Mouse (Mus musculus) CH12.LX (cell line): Measurements from ENCODE around the gene Eif3c.

Experiments
- CHD1 ChIP-seq: IDR thresholded peaks from 2 replicates; pipeline ENCODE4 v1.6.1; 2012; ENCODE audit warnings: low read depth, low read length, improper control_type of control experiment, inconsistent platforms
- GABPA ChIP-seq: IDR thresholded peaks from 2 replicates; pipeline ENCODE4 v1.6.1; 2012; ENCODE audit warnings: low read depth, low read length, improper control_type of control experiment, inconsistent platforms; ENCODE audit not compliant: insufficient replicate concordance
- IRF4 ChIP-seq: IDR thresholded peaks from 2 replicates; pipeline ENCODE4 v1.6.1; 2014; ENCODE audit warnings: low read depth, mild to moderate bottlenecking, inconsistent platforms, low read length, improper control_type of control experiment
- MYC ChIP-seq: IDR thresholded peaks from 2 replicates; pipeline ENCODE4 v1.6.1; 2011; ENCODE audit warnings: low read depth, mild to moderate bottlenecking, improper control_type of control experiment, low read length
- NRF1 ChIP-seq: IDR thresholded peaks from 2 replicates; pipeline ENCODE4 v1.6.1; 2014; ENCODE audit warnings: low read depth, mild to moderate bottlenecking, inconsistent platforms, low read length, improper control_type of control experiment, moderate library complexity
- POLR2A ChIP-seq: IDR thresholded peaks from 2 replicates; pipeline ENCODE4 v1.6.1; 2011; ENCODE audit warnings: low read depth, mild to moderate bottlenecking, improper control_type of control experiment, low read length
- POLR2AphosphoS2 ChIP-seq: IDR thresholded peaks from 2 replicates; pipeline ENCODE4 v1.6.1; 2011; ENCODE audit warnings: low read depth, low read length, improper control_type of control experiment
- RCOR1 ChIP-seq: conservative IDR thresholded peaks from 2 replicates; pipeline ENCODE4 v1.6.1; 2012; ENCODE audit warnings: low read depth, mild to moderate bottlenecking, inconsistent platforms, low read length, improper control_type of control experiment

- TF ChIP-seq CHD1 = no peak
- TF ChIP-seq POLR2A = no peak
- no peak for TF ChIP-seq POLR2AphosphoS2
- TF ChIP-seq GABPA = no peak
- no peak for TF ChIP-seq RCOR1
- TF ChIP-seq IRF4 = no peak
- TF ChIP-seq MYC = no peak
- TF ChIP-seq NRF1 = no peak
Observed at GRCm38 (mm10) chr7:126518261-126518941, 47.8 kb downstream of the Eif3c start.
